Mouse (Mus musculus) Patski (cell line): ENCODE measurements around the gene Sh3d19. TPM values are rescaled to one million over a fixed set of nuclear protein-coding genes. Genes with fewer than 3 reads are reported as not detected.
"Not testable (repeated sequence)": the region's sequence is repeated elsewhere in the genome, so short reads cannot be mapped to it uniquely, and the experiment has no call there.

Experiments
- ATAC-seq: fragments of 100-300 bp; one replicate; pipeline ENCODE4 v1.8.0; 2021
- CTCF ChIA-PET: fragments of 350-600 bp; sonication (Branson Sonifier 250); formaldehyde crosslinking; loops from one replicate; lab custom pipeline; 2022; ENCODE audit warnings: inconsistent platforms; lab: Charles Lee
- POLR2A ChIA-PET: fragments of 350-600 bp; sonication (Branson Sonifier 250); formaldehyde crosslinking; loops from one replicate; lab custom pipeline; 2022; ENCODE audit warnings: antibody characterized with exemption, inconsistent platforms; lab: Charles Lee
- DNase-seq: peaks from one replicate; pipeline ENCODE4 v3.0.0-alpha.2; 2011; ENCODE audit warnings: low read depth, low spot score
- H3K27me3 ChIP-seq: fragments of 371-371 bp; one replicate; pipeline ENCODE4 v1.5.1; 2021
- CTCF ChIP-seq: fragments of 100-300 bp; IDR thresholded peaks from one replicate; pipeline ENCODE4 v1.5.1; 2021
- in situ Hi-C: fragments of 300-500 bp; cut with MboI; formaldehyde crosslinking; loops from 3 replicates; pipeline ENCODE4 v1.11.1; 2018; ENCODE audit warnings: low pct_unique_long_range_greater_than_20kb, mixed read lengths
- polyA plus RNA-seq: library from polyadenylated mRNA; unstranded; gene quantifications from one replicate; pipeline ENCODE4 v1.2.3, GENCODE M21; 2021

Sh3d19 gene
- polyA plus RNA-seq, 1 experiment from 2014 or later, result 145 TPM

DNA sequence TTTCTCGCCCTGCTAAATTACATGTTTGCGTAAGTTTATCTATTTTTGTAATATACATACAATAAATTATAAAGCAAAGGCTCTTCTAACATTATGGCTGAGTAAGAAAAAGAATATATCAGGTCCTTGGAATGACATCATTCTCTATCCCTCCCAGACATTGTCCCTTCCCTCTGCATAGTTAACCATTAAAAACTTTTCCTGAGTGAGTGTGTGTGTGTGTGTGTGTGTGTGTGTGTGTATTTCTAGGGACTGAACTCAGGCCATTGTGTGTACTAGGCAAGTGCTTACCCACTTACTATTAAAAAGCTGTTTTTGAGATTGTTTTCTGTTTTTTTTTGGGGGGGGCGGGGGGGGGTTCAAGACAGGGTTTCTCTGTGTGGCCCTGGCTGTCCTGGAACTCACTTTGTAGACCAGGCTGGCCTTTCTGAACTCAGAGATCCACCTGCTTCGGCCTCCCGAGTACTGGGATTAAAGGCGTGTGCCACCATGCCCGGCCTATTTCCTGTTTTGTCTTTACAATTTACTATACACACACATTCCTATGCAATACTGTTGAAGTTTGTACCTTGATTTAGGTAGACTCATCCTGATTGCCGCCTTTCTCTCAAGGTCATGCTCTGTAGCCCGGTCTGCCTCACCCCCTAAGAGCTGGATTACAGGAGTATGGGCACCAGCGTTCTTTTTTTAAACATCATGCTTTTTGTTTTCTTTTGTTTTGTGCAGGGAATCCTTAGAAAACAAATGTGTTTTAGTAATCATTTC is 2.6 kb downstream of the Sh3d19 start:
- ATAC-seq (no peak), DNase-seq (peak; percentile 37)
- no peaks in the 10 kb centered on the region for H3K27me3 ChIP-seq
- CTCF ChIA-PET, result interaction anchor here (1.2 kb wide), 1 partner anchor 12 kb away, joined by 3 read pairs; no protein-coding TSS in a partner anchor
- in situ Hi-C loops, result no loop called here
- TF ChIP-seq CTCF, result no peak
- POLR2A ChIA-PET, result interaction anchor here (1.1 kb wide), 1 partner anchor 19 kb away, joined by 4 read pairs; no protein-coding TSS in a partner anchor

- ATAC-seq (no peak), DNase-seq (no peak)
- CTCF ChIA-PET, result no interaction called here
- TF ChIP-seq CTCF, result no peak
- POLR2A ChIA-PET, result interaction anchor here (0.7 to 1.1 kb wide), 2 partner anchors 18 to 168 kb away, joined by 4 read pairs; no protein-coding TSS in a partner anchor
- in situ Hi-C loops, result no loop called here
- no peaks in the 10 kb centered on the region for H3K27me3 ChIP-seq
These were observed 3.5 kb downstream of the Sh3d19 start for GRCm38 (mm10) chr3:85974451-85974850.

DNA sequence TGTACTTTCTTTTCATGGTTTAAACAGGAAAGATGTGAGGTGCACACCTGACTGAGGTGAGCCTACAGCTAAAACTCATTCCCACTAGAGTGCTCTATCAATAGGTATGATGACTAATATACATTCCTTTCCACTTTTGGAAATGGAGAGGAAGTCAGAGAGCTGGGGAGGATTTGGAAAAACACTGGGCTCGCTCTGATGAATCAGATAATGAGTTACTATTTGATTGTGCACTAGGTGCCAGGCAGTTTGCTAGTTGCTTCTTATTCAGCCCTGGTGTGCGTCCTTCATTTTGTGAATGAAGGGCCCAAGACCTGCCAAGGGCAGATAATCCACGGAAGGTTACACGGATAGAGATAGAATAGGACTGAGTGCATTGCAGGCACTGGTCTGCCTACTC is 9.1 kb downstream of the Sh3d19 start:
- ATAC-seq (peak; percentile 68), DNase-seq (peak; percentile 70)
- in situ Hi-C loops, result no loop called here
- no peak for TF ChIP-seq CTCF
- H3K27me3 ChIP-seq, result no peaks in the 10 kb centered on the region
- ChIA-PET POLR2A (interaction anchor here (0.7 kb wide), 1 partner anchor 50 kb away, joined by 3 read pairs; no protein-coding TSS in a partner anchor), CTCF (interaction anchor here (1.2 kb wide), 1 partner anchor 9 kb away, joined by 4 read pairs; the partner anchor contains the start of gene Sh3d19)

- CTCF ChIA-PET, H3K27me3 ChIP-seq, in situ Hi-C loops, DNase-seq, ATAC-seq, POLR2A ChIA-PET: not testable (repeated sequence)
These were observed 10.9 kb downstream of the Sh3d19 start for GRCm38 (mm10) chr3:85981761-85982160.

- no peak for DNase-seq
- in situ Hi-C loops, result no loop called here
- ChIA-PET CTCF (interaction anchor here (0.9 to 1.1 kb wide), 2 partner anchors 23 to 132 kb away, joined by 3 read pairs; no protein-coding TSS in a partner anchor), POLR2A (no interaction called here)
- H3K27me3 ChIP-seq, result no peaks in the 10 kb centered on the region
- no peak for ATAC-seq
- TF ChIP-seq CTCF, result no peak
These were observed 13.6 kb downstream of the Sh3d19 start for GRCm38 (mm10) chr3:85984537-85984936.

DNA sequence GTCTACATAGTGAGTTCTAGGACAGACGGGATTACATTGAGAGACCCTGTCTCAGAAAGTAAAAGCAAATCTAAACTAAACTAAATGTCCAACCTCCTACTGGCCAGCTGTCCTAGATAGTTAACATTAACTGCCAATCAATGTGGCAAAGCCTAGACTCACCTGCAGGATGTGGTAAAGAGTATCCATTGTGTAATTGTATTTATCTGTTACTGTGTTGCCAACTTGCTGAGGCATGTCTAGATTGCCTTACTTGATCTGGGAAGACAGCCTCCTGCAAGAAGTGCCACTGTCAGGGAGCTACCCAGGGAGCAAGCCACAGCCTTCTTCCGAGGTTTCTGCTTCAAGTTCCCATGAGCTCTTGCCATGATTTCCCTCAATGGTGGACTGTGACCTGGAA is 16.3 kb downstream of the Sh3d19 start:
- ChIA-PET CTCF (interaction anchor here (0.8 to 1.4 kb wide), 3 partner anchors 8 to 41 kb away, joined by 3 to 4 read pairs (median 3); no protein-coding TSS in a partner anchor), POLR2A (no interaction called here)
- no peaks in the 10 kb centered on the region for H3K27me3 ChIP-seq
- no peak for TF ChIP-seq CTCF
- in situ Hi-C loops, result no loop called here
- DNase-seq, result no peak
- ATAC-seq, result no peak

GRCm38 (mm10) chr3:85991140-85991801 is 20.4 kb downstream of the Sh3d19 start:
- DNase-seq, result no peak
- H3K27me3 ChIP-seq, result no peaks in the 10 kb centered on the region
- no peak for TF ChIP-seq CTCF
- in situ Hi-C loops, result no loop called here
- CTCF ChIA-PET, result interaction anchor here (0.8 to 1.6 kb wide), 2 partner anchors 12 to 42 kb away, joined by 3 read pairs; no protein-coding TSS in a partner anchor
- POLR2A ChIA-PET, result interaction anchor here (0.6 kb wide), 1 partner anchor 66 kb away, joined by 3 read pairs; no protein-coding TSS in a partner anchor
- ATAC-seq, result no peak

- POLR2A ChIA-PET, result interaction anchor here (0.6 to 1.3 kb wide), 2 partner anchors 18 to 66 kb away, joined by 3 to 4 read pairs; no protein-coding TSS in a partner anchor
- CTCF ChIA-PET, result interaction anchor here (0.8 to 1.6 kb wide), 2 partner anchors 11 to 41 kb away, joined by 3 read pairs; no protein-coding TSS in a partner anchor
- no peak for ATAC-seq
- DNase-seq, result no peak
- no peak for TF ChIP-seq CTCF
- no peaks in the 10 kb centered on the region for H3K27me3 ChIP-seq
- in situ Hi-C loops, result no loop called here
These were observed 20.9 kb downstream of the Sh3d19 start for GRCm38 (mm10) chr3:85991802-85992156.

DNA sequence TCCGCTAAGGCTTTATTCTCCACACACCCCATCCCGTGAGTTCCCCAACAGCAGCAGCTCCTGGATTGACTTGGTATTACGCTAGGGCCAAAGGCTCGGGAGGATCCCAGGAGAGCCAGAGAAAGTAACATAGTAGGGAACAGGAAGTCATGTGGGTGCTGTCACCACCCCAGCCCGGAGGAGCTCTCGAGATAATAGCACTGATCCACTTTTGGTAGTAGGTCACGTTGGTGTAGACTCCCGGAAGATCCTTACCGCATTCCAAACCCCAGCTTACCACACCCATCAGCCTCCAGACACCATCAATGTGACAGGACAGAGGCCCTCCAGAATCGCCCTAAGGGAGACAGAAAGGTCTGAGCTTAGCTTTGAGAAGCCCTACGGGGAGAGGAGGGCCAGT is 22.8 kb downstream of the Sh3d19 start:
- CTCF ChIA-PET, result interaction anchor here (1.6 kb wide), 1 partner anchor 25 kb away, joined by 3 read pairs; no protein-coding TSS in a partner anchor
- POLR2A ChIA-PET, result interaction anchor here (0.7 kb wide), 1 partner anchor 19 kb away, joined by 3 read pairs; no protein-coding TSS in a partner anchor
- ATAC-seq (no peak), DNase-seq (no peak)
- TF ChIP-seq CTCF, result no peak
- no peaks in the 10 kb centered on the region for H3K27me3 ChIP-seq
- in situ Hi-C loops, result no loop called here

DNA sequence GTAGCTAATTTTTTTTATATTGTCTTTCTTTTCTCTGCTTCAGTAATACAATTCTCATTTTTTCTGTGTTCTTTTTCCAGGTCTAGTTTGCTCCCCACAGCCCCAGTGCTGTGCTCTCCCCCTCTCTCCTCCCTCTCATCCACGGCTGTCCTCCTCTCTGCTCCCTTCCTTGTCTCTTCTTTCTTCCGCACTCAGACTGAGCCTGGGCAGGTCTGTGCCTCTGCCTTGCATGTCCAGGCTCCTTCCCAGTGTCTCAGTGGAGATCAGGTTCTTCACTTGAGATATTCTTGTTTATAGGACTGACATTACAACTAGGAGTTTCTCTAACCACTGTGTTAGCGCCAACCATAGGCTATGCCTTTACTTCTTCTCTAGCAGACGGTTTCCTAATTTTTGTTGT is 23.7 kb downstream of the Sh3d19 start:
- in situ Hi-C loops, result no loop called here
- POLR2A ChIA-PET, result no interaction called here
- no peak for ATAC-seq
- no peak for TF ChIP-seq CTCF
- no peaks in the 10 kb centered on the region for H3K27me3 ChIP-seq
- CTCF ChIA-PET, result interaction anchor here (0.5 to 1.6 kb wide), 3 partner anchors 8 to 25 kb away, joined by 3 read pairs; no protein-coding TSS in a partner anchor
- no peak for DNase-seq
